Mouse (Mus musculus) urinary bladder, postnatal 36 days (tissue): ENCODE results near the gene Asl.
"Not testable (repeated sequence)": the region's sequence is repeated elsewhere in the genome, so short reads cannot be mapped to it uniquely, and the experiment has no call there.

Experiments
- DNase-seq, 2 experiments: peaks; one replicate each; pipeline ENCODE4 v3.0.0; 2022; ENCODE audit warnings: low spot score in 2 of 2, mixed read lengths in 1 of 2

The Asl gene

DNA sequence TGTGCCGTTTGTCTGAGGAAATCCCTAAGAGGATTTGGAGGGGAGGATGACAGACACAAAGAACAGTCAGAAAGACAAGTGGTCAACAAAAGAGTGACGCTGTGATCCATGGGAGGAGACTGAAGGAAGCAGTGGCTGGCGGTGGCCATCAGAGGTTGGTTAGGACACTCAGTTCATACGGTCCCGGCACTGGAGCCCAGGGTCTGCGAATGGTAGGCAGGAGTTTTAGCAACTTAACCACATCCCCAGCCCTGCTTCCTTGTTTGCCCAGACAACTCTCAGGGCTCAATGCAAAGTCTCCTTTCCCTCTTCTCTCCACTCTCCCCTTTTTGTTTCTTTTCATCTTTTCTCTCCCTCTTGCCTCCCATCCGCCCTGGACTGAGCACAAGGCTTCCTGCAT, 17.1 kb upstream of the Asl start:
- DNase-seq, result no peak

DNA sequence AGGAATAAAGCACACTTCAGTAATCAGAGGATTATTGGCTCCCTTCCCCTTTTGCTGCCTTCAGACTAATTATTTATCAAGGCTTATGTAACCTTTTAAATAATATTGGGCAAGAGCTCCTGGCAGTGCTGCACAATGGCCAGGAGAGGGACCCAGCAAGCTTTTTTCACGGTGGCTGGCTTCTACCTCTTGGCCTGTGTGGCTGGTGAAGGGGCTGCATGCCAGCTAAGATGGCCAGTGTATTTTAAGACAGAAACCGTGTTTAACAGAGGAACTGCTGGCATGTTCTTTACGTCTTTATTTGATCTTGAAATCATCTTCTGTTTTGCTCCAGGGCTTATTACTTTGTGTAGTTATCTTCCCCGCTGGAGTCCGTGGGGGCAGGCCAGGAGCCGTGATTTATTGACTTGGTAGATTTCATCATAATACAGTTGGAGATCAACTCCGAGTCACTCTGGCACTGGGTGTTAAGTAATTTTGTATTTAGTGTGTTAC, 15.2 kb upstream of the Asl start:
- peak in 1 of 2 experiments; percentile 67 for DNase-seq

DNA sequence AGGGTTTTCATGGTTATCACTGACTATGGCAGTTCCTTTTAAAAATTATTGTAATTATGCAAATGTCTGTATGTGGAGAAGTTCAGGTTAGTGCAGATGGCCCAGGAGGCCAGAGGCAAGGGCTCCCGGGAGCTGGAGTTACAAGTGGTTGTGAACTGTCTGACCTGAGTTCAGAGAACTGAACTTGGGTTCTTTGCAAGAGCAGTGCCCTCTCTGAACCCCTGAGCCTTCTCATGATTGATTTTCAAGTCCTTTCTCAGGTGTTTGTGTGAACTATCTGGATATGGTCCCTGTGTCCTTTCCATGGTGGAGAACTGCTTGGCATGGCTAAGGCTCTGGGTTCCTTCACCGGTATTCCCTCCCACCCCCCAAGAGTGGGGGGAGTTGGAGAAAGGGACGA, 14.7 kb upstream of the Asl start:
- DNase-seq, result no peak

DNA sequence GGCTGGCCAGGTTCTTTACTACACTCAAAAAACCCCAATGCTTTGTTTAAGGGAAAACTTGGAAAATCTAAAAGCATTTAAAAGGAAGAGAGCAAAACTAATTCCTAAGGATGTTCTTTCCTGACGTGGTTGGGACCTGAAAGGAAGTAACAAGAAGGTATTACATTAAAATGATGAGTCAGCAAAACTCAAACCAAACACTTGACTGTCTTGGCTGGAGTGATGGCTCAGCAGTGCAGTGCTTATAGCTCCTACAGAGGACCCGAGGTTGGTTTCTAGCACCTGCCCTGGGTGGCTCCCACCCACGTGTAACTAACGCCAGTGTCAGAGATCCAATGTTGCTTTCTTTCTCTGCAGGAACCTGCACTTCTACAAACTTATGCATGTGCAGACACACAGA, 12.2 kb upstream of the Asl start:
- DNase-seq, result no peak

DNA sequence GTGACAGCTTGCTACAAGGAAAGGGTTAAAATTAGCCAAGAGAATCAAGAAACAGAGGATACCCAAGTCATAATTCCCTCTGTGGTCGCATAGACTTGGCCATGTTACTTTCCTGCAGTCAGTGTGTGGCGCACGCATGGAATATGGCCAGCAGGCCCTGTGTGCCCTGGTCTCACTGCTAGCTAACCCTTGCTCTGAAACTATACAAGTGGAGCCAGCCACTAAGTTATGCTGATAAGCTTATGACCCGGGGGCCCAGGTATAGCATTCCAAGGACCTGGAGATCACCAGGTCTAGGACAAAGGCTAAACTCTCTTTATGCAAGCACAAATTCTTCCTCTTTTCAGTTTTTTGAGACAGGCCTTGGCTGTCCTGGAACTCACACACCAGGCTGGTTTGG, 11.8 kb upstream of the Asl start:
- no peak for DNase-seq

DNA sequence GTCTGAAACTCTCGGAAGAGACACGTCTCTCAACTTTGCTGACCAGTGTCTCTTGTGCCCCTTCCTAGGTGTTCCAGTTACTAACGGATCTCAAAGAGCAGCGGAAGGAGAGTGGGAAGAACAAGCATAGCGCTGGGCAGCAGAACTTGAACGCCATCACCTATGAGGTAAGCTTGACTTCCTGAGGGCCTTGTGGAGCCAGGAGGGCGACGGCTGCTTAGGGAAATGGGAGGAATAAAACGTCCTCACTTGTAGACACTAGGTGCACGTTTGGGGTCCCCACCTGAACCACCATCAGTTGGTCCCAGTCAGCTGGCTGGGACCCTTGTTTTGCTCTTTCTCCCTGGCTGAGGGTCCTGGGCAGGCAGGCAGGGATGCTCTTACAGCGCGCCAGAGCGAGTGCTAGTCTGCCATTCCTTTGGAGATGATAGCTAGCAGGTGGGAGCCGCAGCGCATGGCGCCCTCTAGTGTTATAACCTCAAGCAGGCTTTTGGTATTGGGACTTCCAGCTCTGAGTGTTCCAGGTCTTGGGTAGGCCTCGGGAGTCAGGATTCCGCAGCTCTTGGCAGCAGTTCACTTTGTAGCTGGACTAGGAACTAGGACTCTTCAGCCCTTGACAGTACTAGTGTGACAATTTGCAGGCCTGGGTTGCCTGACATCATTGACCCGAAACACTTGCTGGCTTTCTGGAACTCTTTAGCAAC, 8.9 kb upstream of the Asl start:
- peak in 1 of 2 experiments; percentile 64 for DNase-seq

DNA sequence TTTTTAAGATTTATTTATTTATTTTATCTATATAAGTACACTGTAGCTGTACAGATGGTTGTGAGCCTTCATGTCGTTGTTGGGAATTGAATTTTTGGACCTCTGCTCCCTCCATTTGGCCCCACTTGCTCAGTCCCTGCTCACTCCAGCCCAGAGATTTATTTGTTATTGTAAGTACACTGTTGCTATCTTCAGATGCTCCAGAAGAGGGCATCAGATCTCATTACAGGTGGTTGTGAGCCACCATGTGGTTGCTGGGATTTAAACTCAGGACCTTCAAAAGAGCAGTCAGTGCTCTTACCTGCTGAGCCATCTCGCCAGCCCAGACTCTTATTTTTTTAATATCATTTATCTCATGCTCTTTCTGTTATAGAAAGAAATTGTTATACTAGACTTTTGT, 7.3 kb upstream of the Asl start:
- DNase-seq, result not testable (repeated sequence)

DNA sequence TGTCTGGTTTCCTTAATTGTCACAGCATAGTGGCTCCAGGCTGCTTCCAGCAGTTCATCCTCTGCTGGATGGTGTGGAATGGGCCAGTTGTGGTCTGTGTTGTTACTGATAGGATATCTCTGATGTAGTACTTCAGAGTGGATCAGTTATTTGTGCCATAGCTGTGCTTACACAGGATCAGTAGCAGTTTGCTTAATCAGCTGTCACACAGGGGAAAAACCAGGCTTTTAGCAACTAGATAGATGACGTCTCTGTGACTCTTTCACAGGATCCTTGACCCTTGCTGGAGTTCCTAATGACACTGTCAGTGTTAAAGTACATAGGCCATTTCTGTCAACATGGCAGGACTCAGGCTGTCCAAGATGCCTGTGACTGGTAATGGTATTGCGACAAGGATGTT, 4.8 kb upstream of the Asl start:
- DNase-seq, result no peak

DNA sequence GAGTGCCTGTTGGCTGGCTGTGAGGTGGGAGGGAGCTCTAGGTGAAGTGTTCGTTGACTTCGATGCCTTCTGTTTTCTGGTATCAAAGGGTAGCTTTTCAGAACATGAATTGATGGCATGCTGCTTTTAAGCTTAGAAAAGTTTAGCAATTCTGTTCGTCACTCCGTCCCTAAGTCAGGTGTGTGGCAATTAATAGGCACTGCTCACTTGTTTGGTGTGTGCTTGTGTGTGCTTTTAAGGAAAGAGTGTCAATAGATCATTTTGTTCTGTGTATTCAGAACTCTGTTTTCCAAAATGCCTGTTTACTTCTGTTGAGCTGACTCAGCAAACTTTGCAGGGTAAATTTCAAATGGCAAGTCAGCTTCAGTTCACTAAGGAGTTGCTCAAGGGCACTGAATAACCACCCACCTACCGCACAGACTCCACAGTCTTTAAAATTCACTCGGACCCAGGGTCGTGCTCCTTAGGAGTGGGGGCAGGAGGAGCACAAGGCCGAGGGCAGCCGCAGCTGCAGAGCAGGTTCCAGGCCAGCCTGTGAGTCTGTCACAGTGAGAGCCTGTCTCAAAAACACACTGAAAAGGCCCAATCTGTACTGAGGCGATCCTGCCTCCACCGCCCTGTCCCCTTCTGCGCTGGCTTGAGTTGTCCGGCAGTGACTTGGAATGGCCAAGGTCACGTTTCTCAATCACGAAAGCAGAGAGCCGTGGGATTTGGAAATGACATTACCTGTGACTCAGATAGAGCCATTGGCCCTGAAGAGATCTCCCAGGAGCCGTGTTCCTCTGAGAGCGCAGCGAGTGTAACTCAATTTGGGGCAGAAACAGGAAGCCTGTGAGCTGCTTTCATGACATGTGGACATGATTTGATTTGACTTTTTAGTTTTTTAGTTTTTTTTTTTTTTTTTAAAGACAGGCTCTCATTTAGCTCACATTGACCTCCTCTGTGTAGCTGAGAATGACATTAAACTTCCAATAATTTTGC, 2.7 kb upstream of the Asl start:
- DNase-seq, result no peak

DNA sequence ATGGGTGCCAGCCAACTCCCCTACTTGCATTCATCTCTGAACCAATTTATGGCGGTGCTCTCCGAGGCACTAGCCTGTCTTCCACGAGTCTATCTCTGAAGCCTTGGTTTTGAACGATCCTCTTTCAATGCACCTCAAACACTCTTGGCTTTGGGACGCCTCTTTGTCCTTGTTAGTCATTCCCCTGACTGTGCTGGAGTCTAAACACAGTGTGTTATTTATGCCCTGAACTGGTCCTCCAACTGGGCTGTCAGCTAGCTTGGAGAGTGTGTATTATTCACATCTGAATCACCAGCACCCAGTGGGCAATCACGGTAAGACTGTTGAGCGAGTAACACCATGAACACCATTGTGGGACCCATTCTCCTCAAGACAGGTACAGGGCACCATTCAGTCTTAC, 1.4 kb downstream of the Asl start:
- DNase-seq, result no peak

DNA sequence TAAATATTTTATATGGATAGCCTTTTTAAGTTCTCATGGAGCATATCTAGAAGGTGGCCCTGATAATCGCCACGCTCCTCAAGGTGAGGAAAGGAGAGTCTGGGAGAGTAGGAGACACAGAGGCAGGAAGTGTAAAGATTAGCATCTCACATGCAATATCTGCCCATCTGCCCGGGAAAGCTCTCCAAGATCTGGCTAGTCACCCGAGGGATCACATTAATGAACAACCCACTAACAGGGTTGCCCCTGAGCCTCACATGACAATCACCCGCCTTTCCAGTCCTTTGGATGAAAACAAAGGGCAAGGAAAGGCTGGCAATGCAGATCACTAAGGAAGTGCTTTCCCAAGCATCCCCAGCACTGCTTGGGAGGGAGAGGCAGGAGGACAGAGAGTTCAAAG, 1.9 kb downstream of the Asl start:
- DNase-seq, result no peak

DNA sequence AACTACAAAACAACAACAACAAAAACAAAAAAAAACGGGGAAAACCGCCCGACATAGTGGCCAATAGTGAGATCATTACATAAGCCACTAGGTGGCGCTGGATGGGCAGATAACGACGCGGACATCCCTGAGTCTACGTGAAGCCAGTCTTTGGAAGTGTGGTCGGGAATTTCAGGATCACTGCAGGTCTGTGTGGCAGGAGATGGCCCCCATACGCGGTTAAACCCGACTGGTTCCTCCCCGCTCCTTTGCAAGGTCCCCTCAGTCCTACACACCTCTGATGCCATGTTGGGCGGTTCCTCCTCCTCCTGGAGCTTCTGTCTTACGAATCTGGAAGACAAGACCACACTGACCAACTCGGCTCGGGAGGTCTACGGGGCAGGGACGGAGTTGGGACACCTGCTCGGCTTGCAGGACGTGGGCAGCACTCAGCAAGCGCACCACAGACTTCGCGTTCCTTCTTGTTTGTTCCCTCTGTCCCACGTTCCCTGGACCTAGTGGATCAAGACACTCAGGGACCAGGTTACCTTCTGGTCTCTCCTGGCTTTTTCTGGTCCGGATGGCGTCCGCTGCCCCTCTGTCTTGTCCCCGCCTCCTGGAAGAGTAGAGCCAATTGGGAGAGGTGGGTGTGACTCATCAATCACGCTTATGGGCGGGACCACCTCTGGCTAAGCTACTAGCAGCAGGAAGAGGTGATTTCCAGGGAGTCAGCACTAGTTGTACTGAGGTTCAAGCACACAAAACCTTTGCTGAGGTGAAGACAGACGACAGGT, 5.1 kb downstream of the Asl start:
- DNase-seq, result peak; percentile 84 to 90

DNA sequence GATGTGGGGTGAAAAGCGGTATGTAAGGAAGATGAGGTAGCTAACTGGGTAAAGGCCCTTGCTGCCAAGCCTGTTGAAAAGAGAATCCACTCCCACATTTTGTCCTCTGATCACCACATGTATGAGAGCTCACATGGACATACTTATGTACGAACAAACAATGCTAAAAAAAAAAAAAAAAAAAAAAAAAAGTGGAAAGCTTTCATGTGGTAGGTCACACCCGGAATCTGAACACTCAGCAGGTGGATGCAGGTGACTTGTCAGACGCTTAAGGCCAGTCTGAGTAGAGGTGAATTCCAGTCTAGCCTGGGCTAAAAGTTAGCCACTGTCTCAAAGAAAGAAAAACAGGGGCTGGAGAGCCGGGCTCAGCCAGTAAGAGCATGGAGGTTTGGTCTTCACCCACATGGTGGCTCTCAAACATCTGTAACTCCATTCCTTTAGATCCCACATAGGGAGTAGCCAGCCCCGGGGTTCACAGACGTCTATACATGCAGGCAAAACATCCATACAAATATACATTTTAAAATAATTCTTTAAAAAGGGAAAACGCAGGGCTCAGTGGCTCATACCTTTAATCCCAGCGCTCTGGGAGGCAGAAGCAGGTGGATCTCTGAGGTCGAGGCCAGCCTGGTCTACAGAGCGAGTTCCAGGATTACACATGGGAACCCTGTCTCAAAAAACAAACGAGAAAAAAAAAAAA, 5.8 kb downstream of the Asl start:
- no peak for DNase-seq

DNA sequence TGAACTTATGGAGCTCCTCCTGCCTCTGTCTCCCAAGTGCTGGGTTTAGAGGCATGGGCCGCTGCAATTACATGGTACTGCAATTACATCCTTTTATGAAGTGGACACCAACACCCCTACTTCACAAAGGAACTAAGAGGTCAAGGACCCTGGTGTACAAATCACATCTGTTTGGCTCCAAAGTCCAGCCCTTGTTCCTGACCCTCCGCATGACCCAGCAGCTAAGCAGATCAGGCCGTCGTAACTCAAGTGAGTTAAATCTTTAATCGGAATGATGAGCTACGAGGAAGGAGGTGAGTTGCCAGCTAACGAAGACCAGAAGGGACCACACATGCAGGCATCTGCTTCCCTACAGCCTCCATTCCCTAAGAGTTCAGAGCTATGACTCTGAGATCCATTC, 6.7 kb downstream of the Asl start:
- no peak for DNase-seq

DNA sequence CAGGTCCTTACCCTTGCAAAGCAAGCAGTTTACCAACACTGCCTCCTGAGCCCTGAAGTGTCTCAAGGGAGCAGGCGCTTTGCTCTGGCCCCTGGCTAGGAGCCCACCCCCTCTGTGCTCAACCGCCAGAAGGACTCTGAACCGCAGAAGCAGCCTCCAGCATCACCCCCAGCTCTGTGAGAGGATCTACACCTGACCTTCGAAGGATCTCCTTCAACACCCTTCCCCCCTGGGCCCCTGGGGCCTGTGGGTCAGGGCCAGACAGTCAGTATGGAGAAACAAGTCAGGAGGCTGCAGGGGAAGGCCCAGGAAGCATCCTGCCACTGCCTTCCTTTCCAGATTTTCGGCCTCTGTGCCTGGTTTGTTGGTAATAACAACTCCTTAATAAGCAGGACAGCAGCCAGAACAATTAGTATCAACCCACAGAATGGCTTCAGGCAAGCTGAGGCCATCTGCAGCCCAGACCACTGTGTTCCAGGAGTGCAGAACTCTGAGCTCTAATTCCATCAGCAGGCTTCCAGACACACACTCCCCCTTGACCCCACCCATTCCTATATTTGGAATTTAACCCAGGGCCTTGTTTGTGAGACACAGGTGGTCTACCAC, 7.6 kb downstream of the Asl start:
- DNase-seq, result no peak

DNA sequence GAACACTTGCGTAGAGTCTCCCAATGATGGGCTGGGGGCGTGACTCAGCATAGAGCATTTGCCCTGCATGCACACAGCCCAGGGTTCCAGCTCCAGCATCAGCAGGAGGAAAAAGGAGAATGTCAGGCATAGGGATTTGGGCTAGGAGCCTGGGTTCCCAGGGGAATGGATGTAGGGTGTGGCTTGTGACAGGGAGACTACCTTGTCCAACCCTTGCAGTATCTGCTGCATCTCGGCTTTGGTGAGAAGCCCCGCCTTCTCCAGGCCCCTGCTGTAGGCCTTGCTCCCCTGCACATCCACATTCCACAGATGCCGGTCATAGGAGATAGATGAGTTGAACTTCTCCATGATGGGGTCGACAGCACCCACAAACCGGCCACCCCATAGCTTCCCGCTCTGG, 9.6 kb downstream of the Asl start:
- no peak for DNase-seq

DNA sequence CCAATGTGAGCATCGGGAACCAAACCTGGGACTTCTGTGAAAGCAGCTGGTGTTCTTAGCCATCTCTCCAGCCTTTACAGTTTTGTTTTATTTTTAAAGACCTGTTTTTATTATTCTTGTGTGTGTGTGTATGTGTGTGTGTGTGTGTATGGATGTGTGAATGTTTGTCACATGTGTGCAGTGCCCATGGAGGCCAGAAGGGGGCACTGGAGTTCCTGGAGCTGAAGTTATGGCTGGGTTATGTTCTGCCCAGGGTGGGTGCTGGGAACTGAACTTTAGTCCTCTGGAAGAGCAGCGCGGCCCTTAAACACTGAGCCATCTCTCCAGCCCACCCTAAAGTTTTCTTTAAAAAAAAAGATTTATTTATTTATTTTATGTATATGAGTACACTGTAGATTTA, 13.9 kb downstream of the Asl start:
- no peak for DNase-seq

DNA sequence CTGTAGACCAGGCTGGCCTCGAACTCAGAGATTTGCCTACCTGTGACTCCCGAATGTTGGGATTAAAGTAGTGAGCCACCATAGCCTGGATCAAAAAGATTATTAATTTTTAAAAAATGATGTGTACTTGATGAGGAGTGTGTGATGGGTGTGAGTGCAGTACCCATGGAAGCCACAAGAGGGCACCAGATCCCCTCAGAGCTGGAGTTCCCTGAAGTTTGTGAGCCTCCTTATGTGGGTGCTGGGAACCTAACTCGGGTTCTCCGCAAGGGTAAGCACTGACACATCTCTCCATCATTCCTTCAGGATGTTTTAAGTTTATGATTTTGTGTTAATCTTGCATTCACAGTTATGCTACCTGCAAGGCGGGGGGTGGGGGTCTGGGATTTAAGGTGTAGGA, 18.1 kb downstream of the Asl start:
- no peak for DNase-seq

DNA sequence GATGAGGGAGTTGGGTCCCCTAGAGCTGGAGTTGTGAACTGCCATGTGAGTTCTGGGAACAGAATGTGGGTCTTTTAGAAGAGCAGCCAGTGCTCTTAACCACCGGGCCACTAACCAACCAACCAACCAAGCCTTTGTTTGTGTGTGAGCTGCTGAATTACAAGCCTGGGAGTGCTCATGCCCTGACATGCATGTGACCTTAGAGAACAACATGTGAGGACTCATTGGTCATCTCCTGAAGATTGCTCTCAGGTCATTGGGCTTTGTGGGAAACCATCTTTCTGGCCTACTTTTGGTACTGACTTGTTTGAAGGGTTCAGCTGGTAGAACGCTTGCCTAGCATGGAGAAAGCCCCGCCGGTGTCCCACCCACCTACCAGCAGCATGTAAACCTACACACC, 19.3 kb downstream of the Asl start:
- no peak for DNase-seq

DNA sequence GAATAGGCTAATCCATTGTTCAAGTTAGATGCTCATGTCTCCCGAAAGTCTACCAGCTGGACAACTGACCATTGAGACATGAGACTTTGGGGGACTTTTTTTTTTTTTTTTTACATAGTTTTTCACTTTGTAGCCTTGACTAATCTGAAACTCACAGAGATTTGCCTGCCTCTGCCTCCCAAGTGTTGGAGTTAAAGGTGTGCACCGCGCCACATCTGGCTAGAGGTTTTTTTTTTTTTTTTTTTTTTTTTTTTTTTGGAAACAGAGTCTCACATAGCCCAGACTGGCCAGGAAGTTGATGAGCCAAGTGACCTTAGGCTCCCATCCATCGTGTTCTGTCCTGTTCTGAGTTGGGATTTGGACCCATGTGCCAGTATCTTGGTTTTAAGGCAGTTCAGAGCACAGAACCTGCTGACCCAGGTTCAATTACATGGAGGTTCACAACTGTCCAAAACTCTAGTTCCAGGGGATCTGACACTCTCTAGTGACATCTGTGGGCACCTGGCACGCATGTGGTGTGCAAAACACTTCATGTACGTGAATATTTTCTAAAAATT, 20.9 kb downstream of the Asl start:
- no peak for DNase-seq

DNA sequence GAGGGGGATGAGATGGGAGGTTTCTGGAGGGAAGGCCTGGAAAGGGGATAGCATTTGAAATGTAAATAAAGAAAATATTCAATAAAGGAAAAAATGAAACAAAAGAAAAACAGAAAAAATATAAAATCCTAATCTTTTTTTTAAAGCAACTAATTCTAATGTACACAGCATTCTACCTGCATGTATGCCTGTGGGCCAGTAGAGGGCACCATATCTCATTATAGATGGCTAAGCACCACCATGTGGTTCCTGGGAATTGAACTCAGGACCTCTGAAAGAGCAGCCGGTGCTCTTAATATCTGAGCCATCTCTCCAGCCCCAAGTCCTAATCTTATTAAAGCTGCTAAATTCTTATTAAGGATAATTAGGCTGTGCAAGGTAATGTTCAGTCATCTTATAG, 21.7 kb downstream of the Asl start:
- no peak for DNase-seq
